Mouse (Mus musculus) limb, embryonic 15.5 days (tissue): Measurements from ENCODE around the gene Smpdl3a. TPM values are rescaled to one million over a fixed set of nuclear protein-coding genes. Genes with fewer than 3 reads are reported as not detected.

Experiments used
- ATAC-seq: fragments of 200-750 bp; cut with Nextera tagmentation; 2 replicates; pipeline ENCODE4 v1.8.0; 2017; ENCODE audit warnings: low read depth, moderate TSS enrichment; ENCODE audit not compliant: insufficient number of reproducible peaks, low FRiP score, low TSS enrichment
- H3K27ac ChIP-seq: fragments of 300-500 bp; sonication (generic); 2 replicates; pipeline ENCODE4 v1.5.1; 2015; ENCODE audit warnings: moderate library complexity, mild to moderate bottlenecking, inconsistent platforms
- H3K27me3 ChIP-seq: fragments of 300-500 bp; sonication (generic); 2 replicates; pipeline ENCODE4 v1.6.1; 2015; ENCODE audit warnings: inconsistent platforms
- H3K36me3 ChIP-seq: fragments of 300-500 bp; sonication (generic); 2 replicates; pipeline ENCODE4 v1.6.1; 2015; ENCODE audit warnings: inconsistent platforms
- H3K4me1 ChIP-seq: fragments of 300-500 bp; sonication (generic); 2 replicates; pipeline ENCODE4 v1.6.1; 2015; ENCODE audit warnings: inconsistent platforms
- H3K4me2 ChIP-seq: fragments of 300-500 bp; sonication (generic); 2 replicates; pipeline ENCODE4 v1.6.1; 2015; ENCODE audit warnings: mild to moderate bottlenecking, inconsistent platforms
- H3K4me3 ChIP-seq: fragments of 300-500 bp; sonication (generic); 2 replicates; pipeline ENCODE4 v1.5.1; 2015; ENCODE audit warnings: mild to moderate bottlenecking, inconsistent platforms
- H3K9ac ChIP-seq: fragments of 300-500 bp; sonication (generic); 2 replicates; pipeline ENCODE4 v1.6.1; 2015; ENCODE audit warnings: inconsistent platforms
- H3K9me3 ChIP-seq: fragments of 300-500 bp; sonication (generic); 2 replicates; pipeline ENCODE4 v1.6.1; 2016; ENCODE audit warnings: inconsistent platforms
- WGBS: fragments of 180-500 bp; shearing (Covaris S2); methylation state at CpG from one replicate; pipeline ENCODE4 v1.1.7; 2015; 5-methylcytosine and 5-hydroxymethylcytosine counted together
- polyA plus RNA-seq: library from polyadenylated mRNA; unstranded; fragments of >200 nt; fragmentation: Nextera tagmentation; extraction: Ambion mirVana; gene quantifications from 2 replicates; pipeline ENCODE4 v1.2.1, GENCODE M21; 2015

Gene Smpdl3a
- polyA plus RNA-seq, 1 experiment from 2014 or later: 15.4 TPM

DNA sequence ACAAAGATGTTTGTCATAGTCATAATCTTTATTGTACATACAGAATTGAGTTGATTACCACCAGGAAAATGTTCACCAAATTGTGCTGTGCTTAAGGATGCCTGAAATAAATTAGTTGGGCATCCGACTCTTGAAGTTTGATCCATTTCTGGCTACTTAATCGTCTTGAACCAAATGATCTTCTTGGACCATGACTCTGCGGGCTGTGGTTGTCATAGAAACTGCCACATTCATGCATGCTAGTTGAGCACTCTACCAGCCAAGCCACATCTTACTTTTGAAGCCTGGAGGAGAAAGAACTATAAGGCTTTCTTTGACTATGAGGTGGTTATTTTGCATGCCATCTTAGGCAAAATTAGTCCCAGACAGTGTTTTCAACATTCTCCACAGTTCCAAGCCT, 35.5 kb downstream of the Smpdl3a start:
- H3K36me3 ChIP-seq: no peaks in the 10 kb centered on the region
- H3K9ac ChIP-seq: no peak overlapping the region
- no peak for ATAC-seq
- H3K9me3 ChIP-seq: no peaks in the 10 kb centered on the region
- 80% methylated on average over 3 of the region's 3 CpGs for WGBS
- H3K4me2 ChIP-seq: no peak overlapping the region
- no peaks in the 10 kb centered on the region for H3K27me3 ChIP-seq
- H3K4me3 ChIP-seq: no peak overlapping the region
- no peak overlapping the region for H3K27ac ChIP-seq
- H3K4me1 ChIP-seq: no peaks in the 10 kb centered on the region

DNA sequence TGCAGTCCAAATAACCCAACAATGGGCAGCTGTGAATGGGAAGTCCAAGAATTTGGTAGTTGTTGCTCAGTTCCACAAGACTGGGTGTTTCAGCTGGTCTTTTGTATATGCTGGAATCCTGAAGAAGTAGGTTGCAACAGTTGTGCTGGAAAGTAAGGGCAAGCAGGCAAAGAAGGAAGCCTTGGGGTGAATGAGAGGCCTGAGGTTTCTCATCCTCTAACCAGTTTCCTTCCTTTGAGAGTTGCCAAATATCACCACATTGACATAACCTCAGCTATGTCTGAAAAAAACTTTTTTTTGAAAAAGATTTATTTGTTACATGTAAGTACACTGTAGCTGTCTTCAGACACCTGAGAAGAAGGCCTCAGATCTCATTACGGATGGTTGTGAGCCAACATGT, 41.0 kb downstream of the Smpdl3a start:
- Histone ChIP-seq H3K4me2 (no peak overlapping the region), H3K27ac (no peak overlapping the region), H3K9me3 (no peaks in the 10 kb centered on the region), H3K4me3 (no peak overlapping the region), H3K4me1 (no peaks in the 10 kb centered on the region), H3K9ac (no peak overlapping the region), H3K36me3 (no peaks in the 10 kb centered on the region), H3K27me3 (no peaks in the 10 kb centered on the region)
- WGBS: 87% methylated on average over 1 of the region's 1 CpGs
- no peak for ATAC-seq

DNA sequence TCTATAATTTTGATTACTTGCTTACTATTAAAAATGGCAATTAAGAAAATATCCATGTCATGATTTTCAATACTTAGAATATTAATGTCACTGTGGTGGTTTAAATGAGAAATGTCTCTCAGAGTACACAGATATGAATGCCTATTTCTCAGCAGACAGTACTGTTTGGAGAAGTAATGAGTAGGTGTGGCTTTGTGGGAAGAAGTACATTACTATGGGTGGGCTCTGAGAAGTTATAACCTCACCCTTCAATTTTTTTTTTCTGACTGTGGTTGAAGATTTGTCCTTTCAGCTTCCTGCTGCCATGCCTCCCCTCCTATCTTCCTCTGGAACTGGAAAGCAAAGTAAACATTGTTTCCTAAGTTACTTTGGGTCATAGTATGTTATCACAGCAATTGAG, 41.8 kb downstream of the Smpdl3a start:
- Histone ChIP-seq H3K27me3 (no peaks in the 10 kb centered on the region), H3K27ac (no peak overlapping the region), H3K4me2 (no peak overlapping the region), H3K4me3 (no peak overlapping the region), H3K4me1 (no peaks in the 10 kb centered on the region), H3K36me3 (no peaks in the 10 kb centered on the region), H3K9ac (no peak overlapping the region), H3K9me3 (no peaks in the 10 kb centered on the region)
- no peak for ATAC-seq

DNA sequence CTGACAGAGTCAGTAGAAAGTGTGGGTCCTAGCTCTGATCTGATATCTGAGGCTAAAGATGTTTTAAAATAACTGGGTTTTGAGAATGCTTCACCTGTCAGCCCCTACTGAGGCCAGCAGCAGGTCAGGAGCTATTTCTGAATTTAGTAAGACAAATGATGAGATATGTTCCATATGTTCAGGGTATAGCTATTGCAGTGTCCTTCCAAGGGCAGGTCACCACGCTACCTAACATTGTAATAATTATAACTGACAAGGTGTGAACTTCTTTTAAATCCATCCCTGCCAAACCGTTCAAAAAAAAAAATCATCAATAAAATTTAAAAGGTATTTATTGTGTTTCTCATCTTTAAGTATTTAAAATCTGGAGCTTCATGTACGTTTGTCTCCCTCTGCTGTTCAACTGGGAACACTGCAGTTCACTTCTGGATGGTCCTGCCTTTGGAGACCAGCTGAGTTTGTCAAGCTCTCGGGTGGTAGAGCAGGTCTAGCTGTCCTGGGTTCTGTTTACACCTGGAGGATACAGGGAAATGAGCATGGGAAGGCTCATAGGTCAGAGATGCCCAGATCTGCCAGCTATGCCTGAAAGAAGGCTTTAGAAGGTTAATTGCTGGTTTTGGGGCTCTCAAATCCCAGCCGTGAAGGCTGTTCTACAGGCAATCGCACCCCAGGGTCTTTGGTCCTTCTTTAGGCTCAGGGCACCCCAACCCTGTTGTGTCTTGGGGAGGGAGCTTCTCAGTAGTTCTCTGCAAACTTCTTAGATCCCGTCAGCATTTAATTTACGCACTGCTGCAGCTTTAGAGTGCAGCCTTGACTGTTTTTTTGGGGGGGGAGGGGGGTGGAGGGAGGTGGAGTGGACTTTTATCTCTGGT, 47.7 kb downstream of the Smpdl3a start:
- no peak for ATAC-seq
- Histone ChIP-seq H3K9ac (no peak overlapping the region), H3K4me2 (no peak overlapping the region), H3K36me3 (no peaks in the 10 kb centered on the region), H3K27ac (no peak overlapping the region), H3K9me3 (no peaks in the 10 kb centered on the region), H3K27me3 (no peaks in the 10 kb centered on the region), H3K4me1 (no peaks in the 10 kb centered on the region), H3K4me3 (no peak overlapping the region)
- WGBS: 36% methylated on average over 8 of the region's 8 CpGs

DNA sequence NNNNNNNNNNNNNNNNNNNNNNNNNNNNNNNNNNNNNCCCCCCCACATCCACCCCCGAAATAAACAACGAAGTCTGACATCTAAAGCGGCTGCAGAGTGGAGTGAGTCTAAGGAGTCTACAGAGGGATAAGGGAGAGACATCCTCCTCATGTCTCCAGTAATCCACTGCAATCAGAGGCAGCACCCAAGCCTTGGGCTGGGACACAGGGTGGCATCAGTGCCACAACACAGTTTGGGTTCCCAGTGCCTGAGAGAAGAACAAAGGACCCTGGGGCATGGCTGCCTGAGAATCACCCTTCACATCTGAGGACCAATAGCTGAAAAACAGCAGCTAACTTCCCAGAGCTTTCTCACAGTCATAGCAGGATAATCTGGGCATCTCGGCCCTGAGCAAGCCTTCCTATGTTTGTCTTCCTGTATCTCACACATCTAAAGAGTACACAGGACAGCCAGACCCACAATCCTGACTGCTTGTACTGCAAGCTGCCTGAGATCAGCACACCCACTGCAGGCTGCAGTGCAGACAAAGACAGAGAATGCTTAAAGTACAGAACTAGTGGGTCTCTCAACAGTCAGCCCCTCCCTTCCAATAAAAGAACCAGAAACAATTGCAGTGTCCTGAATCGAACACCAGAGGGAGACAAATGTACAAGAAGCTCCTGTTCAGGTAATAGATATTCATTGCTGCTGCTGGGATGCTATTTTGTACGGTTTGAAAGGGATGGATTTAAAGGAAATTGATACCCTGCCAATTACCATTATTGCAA, 54.0 kb downstream of the Smpdl3a start:
- Histone ChIP-seq H3K27me3 (no peaks in the 10 kb centered on the region), H3K4me1 (no peaks in the 10 kb centered on the region), H3K36me3 (no peaks in the 10 kb centered on the region), H3K9ac (no peak overlapping the region), H3K9me3 (no peaks in the 10 kb centered on the region), H3K27ac (no peak overlapping the region), H3K4me3 (no peak overlapping the region), H3K4me2 (no peak overlapping the region)
- 65% methylated on average over 6 of the region's 6 CpGs for WGBS
- no peak for ATAC-seq

Other genes with a start within 250 kb of the Smpdl3a start
- 1.3 and 1.5 TPM in 2 replicates for gene Pkib, start 162.4 kb upstream of the Smpdl3a start, polyA plus RNA-seq
- gene Fabp7, start 9.5 kb upstream of the Smpdl3a start, polyA plus RNA-seq: 9.3 and 9.6 TPM in 2 replicates